Mouse (Mus musculus) liver, embryonic 15.5 days (tissue): ENCODE results near the gene AC134908.4. TPM values are rescaled to one million over a fixed set of nuclear protein-coding genes. Genes with fewer than 3 reads are reported as not detected.

Source experiments
- ATAC-seq: fragments of 200-750 bp; cut with Nextera tagmentation; 2 replicates; pipeline ENCODE4 v1.8.0; 2017; ENCODE audit warnings: moderate number of reproducible peaks, mild to moderate bottlenecking, moderate library complexity; ENCODE audit not compliant: insufficient read depth
- H3K27ac ChIP-seq: fragments of 300-500 bp; sonication (generic); replicated peaks from 2 replicates; pipeline ENCODE4 v1.5.1; 2015; ENCODE audit warnings: mild to moderate bottlenecking, inconsistent platforms
- H3K27me3 ChIP-seq: fragments of 300-500 bp; sonication (generic); 2 replicates; pipeline ENCODE4 v1.6.1; 2015; ENCODE audit warnings: mild to moderate bottlenecking, inconsistent platforms
- H3K36me3 ChIP-seq: fragments of 300-500 bp; sonication (generic); replicated peaks from 2 replicates; pipeline ENCODE4 v1.6.1; 2015; ENCODE audit warnings: moderate library complexity, mild to moderate bottlenecking, inconsistent platforms
- H3K4me1 ChIP-seq: fragments of 300-500 bp; sonication (generic); replicated peaks from 2 replicates; pipeline ENCODE4 v1.6.1; 2015; ENCODE audit warnings: inconsistent platforms
- H3K4me2 ChIP-seq: fragments of 300-500 bp; sonication (generic); 2 replicates; pipeline ENCODE4 v1.6.1; 2015; ENCODE audit warnings: moderate library complexity, mild to moderate bottlenecking, inconsistent platforms
- H3K4me3 ChIP-seq: fragments of 300-500 bp; sonication (generic); replicated peaks from 2 replicates; pipeline ENCODE4 v1.5.1; 2015; ENCODE audit warnings: mild to moderate bottlenecking, inconsistent platforms
- H3K9ac ChIP-seq: fragments of 300-500 bp; sonication (generic); 2 replicates; pipeline ENCODE4 v1.6.1; 2015; ENCODE audit warnings: moderate library complexity, mild to moderate bottlenecking, inconsistent platforms
- H3K9me3 ChIP-seq: fragments of 300-500 bp; sonication (generic); replicated peaks from 2 replicates; pipeline ENCODE4 v1.6.1; 2016; ENCODE audit warnings: inconsistent platforms
- WGBS: fragments of 180-500 bp; shearing (Covaris S2); methylation state at CpG from one replicate; pipeline ENCODE4 v1.1.7; 2015; ENCODE audit warnings: mixed read lengths; ENCODE audit not compliant: insufficient replicate concordance; 5-methylcytosine and 5-hydroxymethylcytosine counted together
- polyA plus RNA-seq: library from polyadenylated mRNA; unstranded; fragments of >200 nt; fragmentation: Nextera tagmentation; extraction: Ambion mirVana; gene quantifications from 2 replicates; pipeline ENCODE4 v1.2.1, GENCODE M21; 2015

The AC134908.4 gene
- polyA plus RNA-seq, 1 experiment from 2014 or later: not detected

GRCm38 (mm10) chr17:25802825-25803517, 7.5 kb upstream of the AC134908.4 start:
- H3K4me1 ChIP-seq: no peaks in the 10 kb centered on the region
- no peak overlapping the region for H3K27ac ChIP-seq
- peaks cover 61% of the 10 kb centered on the region for H3K27me3 ChIP-seq
- H3K9me3 ChIP-seq: no peaks in the 10 kb centered on the region
- H3K4me2 ChIP-seq: no peak overlapping the region
- no peaks in the 10 kb centered on the region for H3K36me3 ChIP-seq
- no peak overlapping the region for H3K9ac ChIP-seq
- 7% methylated on average over 10 of the region's 10 CpGs for WGBS
- ATAC-seq: no peak
- no peak overlapping the region for H3K4me3 ChIP-seq

GRCm38 (mm10) chr17:25801029-25801428, 5.6 kb upstream of the AC134908.4 start:
- no peak overlapping the region for H3K27ac ChIP-seq
- peaks cover 42% of the 10 kb centered on the region for H3K27me3 ChIP-seq
- H3K4me1 ChIP-seq: peaks cover 17% of the 10 kb centered on the region
- WGBS: 5% methylated on average over 6 of the region's 6 CpGs
- H3K36me3 ChIP-seq: no peaks in the 10 kb centered on the region
- no peak for ATAC-seq
- no peak overlapping the region for H3K4me2 ChIP-seq
- H3K9ac ChIP-seq: no peak overlapping the region
- H3K4me3 ChIP-seq: no peak overlapping the region
- H3K9me3 ChIP-seq: no peaks in the 10 kb centered on the region

GRCm38 (mm10) chr17:25796951-25797369, 1.5 kb upstream of the AC134908.4 start, which contains the start of gene Metrn:
Metrn (minus strand) TSS chr17:25797136.
- Histone ChIP-seq H3K4me1 (peaks cover 45% of the 10 kb centered on the region), H3K9ac (peak within 1 kb of the TSS; percentile 70), H3K4me3 (peak within 1 kb of the TSS; percentile 88), H3K9me3 (no peaks in the 10 kb centered on the region), H3K4me2 (peak within 1 kb of the TSS; percentile 96), H3K36me3 (no peaks in the 10 kb centered on the region), H3K27me3 (peaks cover 9% of the 10 kb centered on the region), H3K27ac (peak within 1 kb of the TSS; percentile 33; the same call in 1 of the 2 replicates)
- under 1% methylated on average over 35 of the region's 35 CpGs for WGBS
- peak; percentile 76 for ATAC-seq

GRCm38 (mm10) chr17:25796211-25796771, 832 bp upstream of the AC134908.4 start:
- Histone ChIP-seq H3K4me2 (peak overlapping the region; percentile 96), H3K36me3 (no peaks in the 10 kb centered on the region), H3K4me1 (peaks cover 52% of the 10 kb centered on the region), H3K4me3 (peak overlapping the region; percentile 88), H3K9ac (peak overlapping the region; percentile 70), H3K27ac (0 out of 2 replicates have a peak overlapping the region, but pooled peaks have one; percentile 33), H3K9me3 (no peaks in the 10 kb centered on the region), H3K27me3 (peaks cover 3% of the 10 kb centered on the region; the same call in 1 of the 2 replicates)
- WGBS: under 1% methylated on average over 37 of the region's 37 CpGs
- 0 out of 2 replicates have a peak, but pooled peaks have one; percentile 6 for ATAC-seq

GRCm38 (mm10) chr17:25794998-25795397, 461 bp downstream of the AC134908.4 start:
- no peak overlapping the region for H3K4me3 ChIP-seq
- peak overlapping the region; percentile 96; the same call in 1 of the 2 replicates for H3K4me2 ChIP-seq
- ATAC-seq: no peak
- H3K9me3 ChIP-seq: no peaks in the 10 kb centered on the region
- peaks cover 62% of the 10 kb centered on the region for H3K4me1 ChIP-seq
- H3K36me3 ChIP-seq: no peaks in the 10 kb centered on the region; the same call in 1 of the 2 replicates
- H3K27ac ChIP-seq: no peak overlapping the region
- 82% methylated on average over 17 of the region's 17 CpGs for WGBS
- H3K27me3 ChIP-seq: no peaks in the 10 kb centered on the region
- H3K9ac ChIP-seq: no peak overlapping the region

GRCm38 (mm10) chr17:25794197-25794596, 1.3 kb downstream of the AC134908.4 start:
- Histone ChIP-seq H3K4me1 (peaks cover 62% of the 10 kb centered on the region), H3K9me3 (no peaks in the 10 kb centered on the region), H3K27me3 (no peaks in the 10 kb centered on the region), H3K4me2 (no peak overlapping the region), H3K36me3 (peaks cover 8% of the 10 kb centered on the region; the same call in 1 of the 2 replicates), H3K4me3 (no peak overlapping the region), H3K9ac (no peak overlapping the region), H3K27ac (no peak overlapping the region)
- 77% methylated on average over 13 of the region's 13 CpGs for whole genome bisulfite sequencing
- no peak for ATAC-seq

- Histone ChIP-seq H3K36me3 (peaks cover 13% of the 10 kb centered on the region), H3K27me3 (no peaks in the 10 kb centered on the region), H3K9me3 (no peaks in the 10 kb centered on the region), H3K27ac (peak within 1 kb of the TSS; percentile 89), H3K4me2 (peak within 1 kb of the TSS; percentile 95), H3K9ac (peak within 1 kb of the TSS; percentile 68), H3K4me1 (peaks cover 61% of the 10 kb centered on the region), H3K4me3 (peak within 1 kb of the TSS; percentile 84)
- WGBS: under 1% methylated on average over 14 of the region's 14 CpGs
- peak; percentile 53 for ATAC-seq
Measured at GRCm38 (mm10) chr17:25792615-25793014, 2.8 kb downstream of the AC134908.4 start, which contains the start of gene Fam173a. Fam173a (minus strand) TSS chr17:25792901.

- Histone ChIP-seq H3K27me3 (no peaks in the 10 kb centered on the region), H3K9me3 (no peaks in the 10 kb centered on the region), H3K36me3 (peaks cover 13% of the 10 kb centered on the region), H3K27ac (peak overlapping the region; percentile 89), H3K9ac (peak overlapping the region; percentile 68), H3K4me1 (peaks cover 55% of the 10 kb centered on the region), H3K4me2 (peak overlapping the region; percentile 95), H3K4me3 (peak overlapping the region; percentile 84)
- ATAC-seq: peak; percentile 71
- WGBS: under 1% methylated on average over 45 of the region's 45 CpGs
Measured at GRCm38 (mm10) chr17:25791843-25792527, 3.5 kb downstream of the AC134908.4 start.

GRCm38 (mm10) chr17:25791320-25791842, 4.1 kb downstream of the AC134908.4 start:
- Histone ChIP-seq H3K4me1 (peaks cover 49% of the 10 kb centered on the region), H3K27me3 (no peaks in the 10 kb centered on the region), H3K9ac (peak overlapping the region; percentile 68), H3K4me3 (peak overlapping the region; percentile 84), H3K9me3 (no peaks in the 10 kb centered on the region), H3K36me3 (peaks cover 13% of the 10 kb centered on the region), H3K27ac (peak overlapping the region; percentile 89), H3K4me2 (peak overlapping the region; percentile 95)
- WGBS: 33% methylated on average over 19 of the region's 19 CpGs
- no peak for ATAC-seq

- WGBS: 73% methylated on average over 9 of the region's 9 CpGs
- Histone ChIP-seq H3K9ac (no peak overlapping the region), H3K27me3 (no peaks in the 10 kb centered on the region), H3K4me2 (no peak overlapping the region), H3K4me1 (peaks cover 35% of the 10 kb centered on the region), H3K4me3 (no peak overlapping the region), H3K27ac (no peak overlapping the region), H3K9me3 (no peaks in the 10 kb centered on the region), H3K36me3 (peaks cover 24% of the 10 kb centered on the region)
- no peak for ATAC-seq
Measured at GRCm38 (mm10) chr17:25786781-25787504, 8.5 kb downstream of the AC134908.4 start.
